Mouse (Mus musculus) kidney, postnatal 0 days (tissue): ENCODE data around the gene Gdf7. TPM values are rescaled to one million over a fixed set of nuclear protein-coding genes. Genes with fewer than 3 reads are reported as not detected.
A peak's percentile ranks its signal among the peaks of the same experiment; 100 is the strongest.

Source experiments
- ATAC-seq: fragments of 200-750 bp; cut with Nextera tagmentation; replicated peaks from 2 replicates; pipeline ENCODE4 v1.8.0; 2017; ENCODE audit warnings: low read depth, moderate number of reproducible peaks, moderate TSS enrichment, moderate library complexity; ENCODE audit not compliant: low FRiP score
- DNase-seq: peaks from one replicate; pipeline ENCODE4 v3.0.0-alpha.2; 2016; ENCODE audit warnings: low spot score
- H3K27ac ChIP-seq: fragments of 300-500 bp; sonication (generic); 2 replicates; pipeline ENCODE4 v1.5.1; 2014; ENCODE audit warnings: mild to moderate bottlenecking
- H3K27me3 ChIP-seq: fragments of 300-500 bp; sonication (generic); 2 replicates; pipeline ENCODE4 v1.6.1; 2014; ENCODE audit warnings: low read length, mixed read lengths; ENCODE audit not compliant: insufficient read depth
- H3K36me3 ChIP-seq: fragments of 300-500 bp; sonication (generic); 2 replicates; pipeline ENCODE4 v1.6.1; 2014; ENCODE audit warnings: low read length, mixed read lengths; ENCODE audit not compliant: insufficient read depth
- H3K4me1 ChIP-seq: fragments of 300-500 bp; sonication (generic); replicated peaks from 2 replicates; pipeline ENCODE4 v1.6.1; 2014; ENCODE audit warnings: antibody characterized with exemption, low read length, mixed read lengths; ENCODE audit not compliant: insufficient read depth
- H3K4me2 ChIP-seq: fragments of 300-500 bp; sonication (generic); 2 replicates; pipeline ENCODE4 v1.6.1; 2014; ENCODE audit warnings: mild to moderate bottlenecking, low read length, moderate library complexity, mixed read lengths
- H3K4me3 ChIP-seq: fragments of 300-500 bp; sonication (generic); replicated peaks from 2 replicates; pipeline ENCODE4 v1.5.1; 2014; ENCODE audit warnings: low read depth, low read length
- H3K9ac ChIP-seq: fragments of 300-500 bp; sonication (generic); 2 replicates; pipeline ENCODE4 v1.6.1; 2014; ENCODE audit warnings: low read depth, low read length
- H3K9me3 ChIP-seq: fragments of 300-500 bp; sonication (generic); replicated peaks from 2 replicates; pipeline ENCODE4 v1.6.1; 2016; ENCODE audit warnings: low read length, inconsistent platforms, mixed read lengths
- CTCF ChIP-seq: IDR thresholded peaks from 2 replicates; pipeline ENCODE4 v1.5.1; 2016; ENCODE audit warnings: antibody characterized with exemption, low read depth, mild to moderate bottlenecking, moderate library complexity
- WGBS: fragments of 180-500 bp; shearing (Covaris S2); extraction: QIAGEN DNeasy Blood & Tissue Kit; methylation state at CpG from one replicate; pipeline ENCODE4 v1.1.7; 2014; 5-methylcytosine and 5-hydroxymethylcytosine counted together
- polyA plus RNA-seq: library from polyadenylated mRNA; unstranded; fragments of >200 nt; fragmentation: Nextera tagmentation; extraction: Ambion mirVana; gene quantifications from 2 replicates; pipeline ENCODE4 v1.2.1, GENCODE M21; 2015

The Gdf7 gene
- polyA plus RNA-seq, 1 experiment from 2014 or later: 3.1 TPM

- ATAC-seq (no peak), DNase-seq (no peak)
- WGBS: 72% methylated on average over 3 of the region's 3 CpGs
- H3K27ac ChIP-seq: no peak overlapping the region
- H3K27me3 ChIP-seq: no peaks in the 10 kb centered on the region
- H3K36me3 ChIP-seq: no peaks in the 10 kb centered on the region
- TF ChIP-seq CTCF: peak; percentile 35; the same call in 1 of the 2 replicates
- no peak overlapping the region for H3K4me2 ChIP-seq
- no peaks in the 10 kb centered on the region for H3K9me3 ChIP-seq
- H3K9ac ChIP-seq: no peak overlapping the region
- H3K4me1 ChIP-seq: no peaks in the 10 kb centered on the region
- no peak overlapping the region for H3K4me3 ChIP-seq
Observed at GRCm38 (mm10) chr12:8287970-8288369, 13.8 kb downstream of the Gdf7 start.

GRCm38 (mm10) chr12:8281225-8282017, 20.3 kb downstream of the Gdf7 start:
- Histone ChIP-seq H3K4me1 (no peaks in the 10 kb centered on the region), H3K36me3 (no peaks in the 10 kb centered on the region), H3K9me3 (no peaks in the 10 kb centered on the region), H3K4me2 (no peak overlapping the region), H3K27ac (no peak overlapping the region), H3K9ac (no peak overlapping the region), H3K27me3 (no peaks in the 10 kb centered on the region), H3K4me3 (no peak overlapping the region)
- DNase-seq: no peak
- no peak for ATAC-seq
- TF ChIP-seq CTCF: no peak
- WGBS: 81% methylated on average over 15 of the region's 15 CpGs

DNA sequence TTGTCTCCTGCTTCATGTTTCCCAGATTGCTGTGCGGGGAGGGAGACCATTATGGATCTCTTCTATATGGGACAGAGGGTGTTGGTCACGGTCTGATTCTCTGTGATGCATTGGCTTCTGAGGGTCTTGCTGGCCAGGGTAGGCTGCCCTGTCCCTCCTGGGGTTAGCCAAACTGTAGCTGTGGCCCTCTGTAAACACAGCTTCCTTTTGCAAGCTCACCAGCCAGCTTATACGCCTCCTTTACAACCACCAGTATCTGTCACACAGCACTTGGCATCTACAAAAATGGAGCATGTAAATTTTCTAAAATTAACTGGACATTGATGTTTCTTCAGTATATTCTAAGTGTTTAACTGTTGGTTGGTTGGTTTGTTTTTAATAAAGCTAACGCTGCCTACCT, 26.3 kb downstream of the Gdf7 start:
- Histone ChIP-seq H3K4me1 (no peaks in the 10 kb centered on the region), H3K4me3 (no peak overlapping the region), H3K27me3 (no peaks in the 10 kb centered on the region), H3K4me2 (no peak overlapping the region), H3K27ac (no peak overlapping the region), H3K36me3 (no peaks in the 10 kb centered on the region), H3K9ac (no peak overlapping the region), H3K9me3 (no peaks in the 10 kb centered on the region)
- no peak for TF ChIP-seq CTCF
- WGBS: 94% methylated on average over 4 of the region's 4 CpGs
- no peak for ATAC-seq
- no peak for DNase-seq

DNA sequence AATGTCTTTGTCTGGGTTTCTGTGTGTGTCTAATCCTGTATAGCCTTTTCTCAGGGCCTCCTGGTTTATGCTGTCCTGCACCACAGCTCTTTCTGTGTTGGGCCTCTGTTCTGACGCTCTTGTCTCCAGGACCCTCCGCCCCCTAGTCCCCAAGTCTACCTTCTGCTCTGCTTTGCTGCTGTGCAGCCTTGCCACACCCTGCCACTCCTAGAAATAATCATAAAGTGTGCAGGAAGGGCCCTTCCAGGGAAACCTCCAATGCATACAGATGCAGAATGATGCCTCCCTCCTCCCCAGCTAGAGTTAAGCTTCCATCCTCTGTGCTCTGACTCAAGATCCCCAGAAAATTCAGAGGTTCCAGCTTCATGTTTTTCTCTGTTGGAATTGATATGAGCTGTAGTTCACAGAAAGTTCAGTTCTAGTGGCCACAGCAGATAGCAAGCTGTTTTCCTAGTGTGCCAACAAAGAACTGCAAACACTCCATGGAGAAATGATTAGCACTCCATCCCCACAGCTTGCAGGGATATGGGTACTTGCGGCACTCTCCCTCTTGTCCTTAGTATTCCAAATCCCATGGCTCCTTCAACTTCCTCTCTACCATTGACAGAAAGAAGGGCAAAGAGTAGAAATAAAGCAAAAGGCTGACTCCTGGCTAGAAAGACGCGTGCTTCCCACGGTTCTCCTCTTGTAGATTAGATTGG, 28.1 kb downstream of the Gdf7 start:
- H3K9me3 ChIP-seq: no peaks in the 10 kb centered on the region
- H3K9ac ChIP-seq: no peak overlapping the region
- DNase-seq (no peak), ATAC-seq (no peak)
- no peaks in the 10 kb centered on the region for H3K4me1 ChIP-seq
- no peak for TF ChIP-seq CTCF
- H3K4me3 ChIP-seq: no peak overlapping the region
- H3K27ac ChIP-seq: no peak overlapping the region
- WGBS: 93% methylated on average over 6 of the region's 6 CpGs
- H3K36me3 ChIP-seq: no peaks in the 10 kb centered on the region
- no peaks in the 10 kb centered on the region for H3K27me3 ChIP-seq
- no peak overlapping the region for H3K4me2 ChIP-seq

DNA sequence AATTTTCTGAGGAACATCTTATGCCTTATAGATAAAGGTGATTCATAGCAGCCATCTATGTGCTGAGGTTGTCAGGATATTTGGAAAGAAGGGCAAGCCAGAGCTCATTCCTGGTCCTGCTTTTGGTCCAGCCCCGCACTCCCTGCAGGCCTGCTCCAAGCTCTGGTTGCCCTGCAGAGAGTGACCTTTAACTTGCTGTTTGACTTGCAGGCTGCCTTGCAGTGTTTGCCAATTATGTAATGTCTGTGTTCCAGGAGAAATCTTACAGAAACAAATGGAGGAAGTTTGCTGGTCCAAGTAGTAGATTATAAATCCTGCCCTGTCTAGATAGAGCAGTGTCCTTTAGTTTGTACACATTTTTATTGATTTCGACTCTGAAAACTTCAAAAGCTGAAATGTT, 30.3 kb downstream of the Gdf7 start:
- no peaks in the 10 kb centered on the region for H3K4me1 ChIP-seq
- H3K27me3 ChIP-seq: no peaks in the 10 kb centered on the region
- no peak for ATAC-seq
- H3K27ac ChIP-seq: no peak overlapping the region
- no peak overlapping the region for H3K4me3 ChIP-seq
- no peak for DNase-seq
- H3K9ac ChIP-seq: no peak overlapping the region
- WGBS: 81% methylated on average over 2 of the region's 2 CpGs
- H3K4me2 ChIP-seq: no peak overlapping the region
- H3K9me3 ChIP-seq: no peaks in the 10 kb centered on the region
- no peaks in the 10 kb centered on the region for H3K36me3 ChIP-seq
- TF ChIP-seq CTCF: no peak

DNA sequence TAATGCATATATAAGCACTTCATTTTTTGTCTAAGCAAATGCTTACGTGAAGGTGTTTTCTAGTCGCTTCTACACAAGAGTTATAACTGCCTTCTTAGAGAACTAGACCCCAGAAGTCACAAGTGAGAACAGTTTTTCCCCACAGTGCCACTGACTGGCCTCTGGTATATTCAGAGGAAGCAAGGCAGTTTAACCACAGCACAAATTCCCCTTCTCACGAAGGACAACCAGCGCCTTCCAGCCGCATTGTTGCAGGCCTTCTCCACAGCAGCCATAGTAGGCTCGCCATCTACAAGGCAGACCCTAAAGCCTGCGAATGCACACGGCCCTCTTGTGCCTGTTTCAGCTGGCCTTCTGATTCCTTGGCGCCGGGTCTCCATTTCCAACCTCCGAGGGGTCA, 32.1 kb downstream of the Gdf7 start:
- H3K4me3 ChIP-seq: no peak overlapping the region
- ATAC-seq: no peak
- TF ChIP-seq CTCF: no peak
- H3K4me1 ChIP-seq: no peaks in the 10 kb centered on the region
- WGBS: 96% methylated on average over 11 of the region's 11 CpGs
- H3K4me2 ChIP-seq: no peak overlapping the region
- H3K9me3 ChIP-seq: no peaks in the 10 kb centered on the region
- H3K27ac ChIP-seq: no peak overlapping the region
- H3K36me3 ChIP-seq: no peaks in the 10 kb centered on the region
- DNase-seq: no peak
- no peak overlapping the region for H3K9ac ChIP-seq
- no peaks in the 10 kb centered on the region for H3K27me3 ChIP-seq
